Mouse (Mus musculus) large intestine, adult 2 months (tissue): Measurements from ENCODE around the gene Cutc. TPM values are rescaled to one million over a fixed set of nuclear protein-coding genes. Genes with fewer than 3 reads are reported as not detected.

Source experiments
- DNase-seq: peaks from one replicate; pipeline ENCODE4 v3.0.0-alpha.2; 2012; ENCODE audit warnings: low read depth, low spot score
- WGBS: fragments of 180-500 bp; shearing (Covaris S2); methylation state at CpG from one replicate; pipeline ENCODE4 v1.1.7; 2018; 5-methylcytosine and 5-hydroxymethylcytosine counted together
- polyA plus RNA-seq: library from polyadenylated mRNA; depleted of rRNA; stranded (reverse); fragments of >200 nt; gene quantifications from 2 replicates; pipeline ENCODE4 v1.2.3, GENCODE M21; 2012

Gene Cutc
- polyA plus RNA-seq, 1 experiment = 9.3 TPM

DNA sequence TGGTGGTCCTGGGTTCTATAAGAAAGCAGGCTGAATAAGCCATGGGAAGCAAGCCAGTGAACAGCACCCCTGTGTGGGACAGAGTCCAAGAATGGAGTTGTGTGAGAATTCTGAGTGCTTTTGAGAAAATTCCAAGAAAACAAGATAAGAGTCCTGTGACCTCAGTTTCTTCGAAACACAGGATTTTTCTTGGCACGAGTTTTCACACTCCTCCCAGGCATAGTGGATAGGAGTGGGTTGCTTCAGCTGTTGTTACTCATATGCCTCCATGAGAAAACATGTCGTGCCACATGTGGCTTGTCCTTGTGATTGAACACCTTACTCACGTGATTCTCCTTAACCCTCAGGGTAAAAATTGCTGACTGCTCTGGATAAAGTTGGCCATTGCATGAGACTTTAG, 4.9 kb upstream of the Cutc start:
- no peak for DNase-seq
- WGBS = 88% methylated on average over 4 of the region's 4 CpGs

DNA sequence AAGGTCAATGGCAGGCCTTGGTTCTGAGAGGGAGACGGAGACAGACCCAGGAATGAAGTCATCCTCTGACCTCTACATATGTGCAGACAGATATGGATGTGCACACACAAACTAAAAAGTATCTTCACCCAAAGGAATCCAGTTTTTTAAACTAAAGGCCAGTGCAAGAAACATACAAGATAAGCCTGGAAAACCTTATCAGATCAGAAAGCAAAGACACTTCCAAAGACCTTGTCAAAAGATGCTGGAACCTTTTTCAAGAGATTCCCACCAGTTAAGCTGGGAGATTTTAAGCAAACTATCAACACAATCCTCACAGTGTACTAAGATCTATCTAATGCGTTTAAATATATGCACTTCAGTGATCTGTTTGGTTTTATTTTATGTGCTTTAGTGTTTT, 2.8 kb upstream of the Cutc start:
- WGBS = 91% methylated on average over 2 of the region's 2 CpGs

GRCm38 (mm10) chr19:43753226-43753835, 535 bp downstream of the Cutc start:
- DNase-seq = peak; percentile 72
- 1% methylated on average over 24 of the region's 24 CpGs for WGBS

More for the DNA sequence above, 2.8 kb upstream of the Cutc start:
- no peak for DNase-seq

- WGBS = 76% methylated on average over 2 of the region's 2 CpGs
- no peak for DNase-seq
Observed at GRCm38 (mm10) chr19:43754237-43754636, 1.4 kb downstream of the Cutc start.

DNA sequence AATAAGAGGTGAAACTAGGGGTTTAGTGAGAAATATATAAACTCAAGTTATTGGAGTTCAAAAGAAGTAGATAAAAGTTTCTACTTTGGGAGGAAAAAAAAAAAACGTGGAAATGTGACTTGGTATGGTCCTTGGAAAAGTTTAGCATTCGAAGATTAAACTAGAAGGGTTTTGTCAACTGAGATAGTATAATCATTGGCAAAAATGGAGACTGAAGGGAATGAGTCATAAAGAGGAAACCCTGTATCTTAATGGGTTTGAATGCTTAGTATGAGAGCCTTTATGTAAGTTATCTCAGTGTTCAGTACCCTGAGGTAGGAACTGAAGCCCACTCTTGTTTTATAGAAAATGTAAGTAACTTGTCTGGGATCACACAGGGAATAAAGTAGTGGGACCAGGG, 2.1 kb downstream of the Cutc start:
- WGBS = 61% methylated on average over 2 of the region's 2 CpGs

GRCm38 (mm10) chr19:43760504-43760903, 7.7 kb downstream of the Cutc start:
- DNase-seq = no peak
- 20% methylated on average over 6 of the region's 6 CpGs for WGBS

More for the DNA sequence above, 2.1 kb downstream of the Cutc start:
- no peak for DNase-seq

GRCm38 (mm10) chr19:43761543-43762256, 8.9 kb downstream of the Cutc start:
- no peak for DNase-seq

DNA sequence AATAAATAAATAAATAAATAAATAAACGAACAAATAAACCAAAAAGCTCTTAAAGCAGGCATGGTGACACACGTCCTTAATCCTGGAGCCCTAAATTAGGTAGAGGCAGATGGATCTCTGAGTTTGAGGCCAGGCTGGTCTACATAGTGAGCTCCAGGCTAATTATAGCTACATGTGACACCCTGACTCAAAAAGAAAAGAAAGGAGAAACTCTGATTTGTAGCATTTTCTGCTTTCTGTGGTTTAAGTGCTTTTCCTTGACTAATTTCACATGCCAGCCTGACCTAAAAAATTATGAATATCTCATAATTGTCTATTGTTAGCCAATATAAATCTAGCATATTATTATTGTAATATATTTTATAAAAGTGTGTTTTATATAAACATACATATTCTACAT, 9.6 kb downstream of the Cutc start:
- no peak for DNase-seq
- 80% methylated on average over 2 of the region's 2 CpGs for WGBS

- no peak for DNase-seq
- 90% methylated on average over 5 of the region's 5 CpGs for WGBS
Observed at GRCm38 (mm10) chr19:43766451-43766850, 13.7 kb downstream of the Cutc start.

DNA sequence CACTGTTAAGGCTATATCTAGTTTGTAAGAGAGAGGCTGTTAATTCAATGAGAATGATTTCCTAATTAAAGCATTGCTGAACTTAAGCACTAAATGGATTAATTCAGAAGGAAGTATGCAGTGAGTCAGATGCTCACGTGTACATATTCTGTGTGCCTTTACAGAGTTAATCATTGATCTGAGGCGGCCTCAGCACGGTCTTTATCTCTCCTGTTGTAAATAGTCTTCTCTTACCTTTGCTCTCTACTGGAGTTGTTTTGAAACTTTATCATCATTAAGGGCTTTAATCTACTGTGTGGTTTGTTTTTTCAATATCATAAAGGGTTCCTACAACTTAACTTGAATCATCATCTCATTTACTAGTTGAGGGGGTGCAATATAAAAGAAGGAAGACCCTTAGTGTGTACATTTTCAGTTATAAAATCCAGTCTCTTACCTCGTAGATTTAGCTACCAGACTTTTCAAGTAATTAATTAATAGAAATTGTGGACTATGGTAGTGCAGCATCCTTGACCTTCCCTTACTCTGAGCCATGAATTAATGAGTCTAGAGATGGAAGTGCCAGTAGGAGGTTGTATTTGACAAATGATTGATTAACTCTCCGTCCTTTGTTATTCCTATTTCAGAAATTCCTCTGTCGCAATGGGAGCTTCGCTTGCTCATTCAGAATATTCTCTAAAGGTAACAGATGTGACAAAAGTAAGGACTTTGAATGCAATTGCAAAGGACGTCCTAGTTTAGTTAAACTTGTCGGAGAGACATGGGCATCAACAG, 14.9 kb downstream of the Cutc start:
- DNase-seq = no peak
- WGBS = 39% methylated on average over 9 of the region's 9 CpGs

DNA sequence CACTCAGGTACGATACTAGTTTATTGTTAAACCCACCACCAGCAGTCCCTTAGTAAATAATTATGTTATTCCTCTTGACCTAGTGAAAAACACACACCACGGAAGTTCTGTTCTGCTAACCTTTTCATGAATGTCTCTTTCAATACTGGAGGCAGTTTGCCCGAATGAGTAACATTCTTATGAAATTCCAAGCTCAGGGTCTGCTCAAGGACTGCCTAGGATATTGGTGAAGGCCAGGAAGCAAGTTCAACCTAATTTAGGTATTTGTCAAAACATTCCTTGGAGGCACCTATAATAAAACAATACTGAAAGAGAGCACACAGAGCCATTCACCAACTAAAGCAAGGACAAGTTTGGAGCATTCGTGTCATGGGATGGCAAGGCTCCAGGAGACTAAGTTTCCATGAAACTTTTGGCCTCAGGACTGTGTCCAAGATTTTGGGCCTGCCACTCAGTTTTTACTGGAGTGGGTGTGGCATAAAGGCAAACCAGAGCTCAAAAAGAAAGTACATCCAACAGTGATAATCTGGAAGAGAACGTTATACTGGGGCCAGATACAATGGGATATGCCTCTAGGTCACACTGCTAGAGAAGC, 16.7 kb downstream of the Cutc start:
- no peak for DNase-seq
- WGBS = 46% methylated on average over 5 of the region's 5 CpGs

DNA sequence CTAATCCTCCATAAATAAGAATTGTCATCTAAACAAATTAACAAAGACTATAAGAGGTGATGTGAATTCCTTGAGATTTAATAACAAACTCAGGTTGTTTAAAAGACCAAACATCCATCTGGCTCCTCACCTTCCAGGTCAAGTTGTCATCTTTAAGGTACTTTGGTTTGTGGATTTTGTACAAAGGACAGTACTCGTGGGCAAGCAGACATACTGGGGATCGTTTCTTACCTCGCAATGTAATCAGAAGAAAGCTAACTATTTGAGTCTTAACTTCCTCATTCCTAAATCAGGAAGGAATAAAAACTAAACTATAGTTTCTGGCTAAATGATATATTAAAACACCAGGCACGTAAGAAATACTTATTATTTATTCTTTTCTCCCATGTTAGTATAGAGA, 17.8 kb downstream of the Cutc start:
- no peak for DNase-seq
- WGBS = 33% methylated on average over 4 of the region's 4 CpGs

DNA sequence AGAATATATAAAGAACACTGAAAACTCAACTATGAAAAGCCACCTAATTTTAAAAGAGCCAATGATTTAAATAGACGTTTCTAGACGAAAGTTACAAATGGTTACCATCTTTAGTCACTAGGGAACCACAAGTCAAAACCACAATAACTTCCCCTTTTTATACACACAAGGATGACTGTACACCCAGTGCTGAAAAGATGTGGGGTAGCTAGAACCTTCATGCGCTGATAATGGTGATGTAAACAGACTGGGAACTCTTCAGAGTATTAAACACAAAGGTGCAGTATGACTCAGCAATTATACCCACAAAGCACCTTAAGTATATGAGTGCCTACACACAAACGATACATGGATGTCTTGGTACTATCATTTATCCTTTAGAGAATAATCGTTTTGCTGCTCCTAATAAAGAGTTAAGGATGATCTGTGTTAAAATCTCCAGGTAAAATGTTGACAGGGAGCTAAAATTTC, 18.7 kb downstream of the Cutc start:
- no peak for DNase-seq
- WGBS = 83% methylated on average over 5 of the region's 5 CpGs

DNA sequence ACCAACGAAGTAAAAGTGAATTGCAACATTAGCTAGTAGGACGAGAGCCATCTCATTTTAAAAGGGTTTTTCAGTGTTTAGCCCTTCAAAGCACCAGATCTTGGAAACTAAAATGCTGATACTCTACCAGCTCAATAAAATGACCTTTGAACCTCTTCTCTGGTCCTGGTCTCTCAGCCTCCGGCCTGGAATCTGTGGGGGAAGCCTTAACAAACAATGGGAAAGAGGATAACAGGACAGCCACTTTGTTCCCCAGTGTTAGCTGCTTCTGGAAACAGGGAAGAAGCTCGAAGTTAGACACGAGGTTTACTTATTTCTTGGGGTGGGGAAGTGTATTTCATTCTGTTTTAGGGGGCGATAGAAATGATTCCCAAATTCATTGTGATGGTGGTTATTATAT, 19.5 kb downstream of the Cutc start:
- 81% methylated on average over 6 of the region's 6 CpGs for WGBS
- no peak for DNase-seq

- WGBS = 60% methylated on average over 10 of the region's 10 CpGs
Observed at GRCm38 (mm10) chr19:43775433-43775832, 22.6 kb downstream of the Cutc start.

GRCm38 (mm10) chr19:43776561-43776960, 23.8 kb downstream of the Cutc start:
- 26% methylated on average over 4 of the region's 4 CpGs for WGBS
- DNase-seq = no peak

More at GRCm38 (mm10) chr19:43775433-43775832, 22.6 kb downstream of the Cutc start:
- no peak for DNase-seq

- whole genome bisulfite sequencing = 44% methylated on average over 2 of the region's 2 CpGs
Observed at GRCm38 (mm10) chr19:43777308-43777707, 24.5 kb downstream of the Cutc start.

GRCm38 (mm10) chr19:43780391-43780790, 27.6 kb downstream of the Cutc start:
- 51% methylated on average over 5 of the region's 5 CpGs for WGBS
- DNase-seq = no peak

More at GRCm38 (mm10) chr19:43777308-43777707, 24.5 kb downstream of the Cutc start:
- no peak for DNase-seq

DNA sequence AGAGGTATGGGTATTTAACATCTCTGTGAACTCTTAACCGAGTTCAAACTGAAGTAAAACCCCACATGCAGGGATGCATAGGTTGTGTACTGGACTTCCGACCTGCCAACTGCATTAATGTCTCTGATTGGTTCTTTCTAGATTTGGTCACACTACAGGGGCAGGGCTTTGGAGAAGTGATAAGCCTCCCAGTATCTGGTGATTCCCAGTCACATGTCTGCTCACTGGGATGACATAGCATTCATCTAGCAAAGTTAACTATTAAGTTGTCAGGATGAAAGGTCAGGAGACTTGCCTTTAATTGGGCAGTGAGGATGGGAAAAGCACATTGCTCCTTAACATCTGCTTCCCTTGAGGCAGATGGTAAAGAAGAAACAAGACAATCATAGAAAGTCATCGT, 29.2 kb downstream of the Cutc start, which contains the start of gene Abcc2:
TSS of gene Abcc2 (plus strand) at position 213 of the 400 bp plus-strand sequence.
- 40% methylated on average over 3 of the region's 3 CpGs for WGBS

GRCm38 (mm10) chr19:43784761-43785160, 32.0 kb downstream of the Cutc start:
- DNase-seq = no peak
- WGBS = 59% methylated on average over 8 of the region's 8 CpGs

More for the DNA sequence above, 29.2 kb downstream of the Cutc start, which contains the start of gene Abcc2:
- no peak for DNase-seq
